Mouse (Mus musculus) neural tube, postnatal 0 days (tissue): Measurements from ENCODE around the gene Pam16. TPM values are rescaled to one million over a fixed set of nuclear protein-coding genes. Genes with fewer than 3 reads are reported as not detected.

Experiments
- polyA plus RNA-seq: library from polyadenylated mRNA; unstranded; fragments of >200 nt; fragmentation: Nextera tagmentation; extraction: Ambion mirVana; gene quantifications from 2 replicates; pipeline ENCODE4 v1.2.1, GENCODE M21; 2015

Pam16 gene
- 164 and 170 TPM in 2 replicates for polyA plus RNA-seq

GRCm38 (mm10) chr16:4624481-4625110 is at the start of gene Pam16:
Pam16 (minus strand) TSS chr16:4624988.

GRCm38 (mm10) chr16:4639831-4640237 is 15.0 kb upstream of the Pam16 start, which contains the start of the genes Vasn and Dnaja3:
Vasn (plus strand) TSS chr16:4639941.
Dnaja3 (plus strand) TSS chr16:4639989.

GRCm38 (mm10) chr16:4593971-4594813 is 30.6 kb downstream of the Pam16 start, which contains the start of gene Glis2:
Glis2 (plus strand) TSS chr16:4594713.

Other genes starting within 250 kb of the Pam16 start
- gene Adcy9, start 204.5 kb downstream of the Pam16 start, polyA plus RNA-seq = 5.4 and 6.2 TPM in 2 replicates
- 10.5 and 10.7 TPM in 2 replicates for gene Srl, start 83.2 kb downstream of the Pam16 start, polyA plus RNA-seq
- 5.7 and 6.2 TPM in 2 replicates for gene Tfap4, start 65.1 kb downstream of the Pam16 start, polyA plus RNA-seq
- gene Glis2, start 30.3 kb downstream of the Pam16 start, polyA plus RNA-seq = 14.4 and 23.1 TPM in 2 replicates
- gene Vasn, start 15.0 kb upstream of the Pam16 start, polyA plus RNA-seq = 6.2 and 6.6 TPM in 2 replicates
- 66.7 and 68.1 TPM in 2 replicates for gene Dnaja3, start 15.0 kb upstream of the Pam16 start, polyA plus RNA-seq
- 26.9 and 29.1 TPM in 2 replicates for gene Coro7, start 54.8 kb upstream of the Pam16 start, polyA plus RNA-seq
- gene Nmral1, start 94.4 kb upstream of the Pam16 start, polyA plus RNA-seq = 31.2 and 33.7 TPM in 2 replicates
- gene Hmox2, start 101.4 kb upstream of the Pam16 start, polyA plus RNA-seq = 111 and 120 TPM in 2 replicates
- gene Cdip1, start 165.3 kb upstream of the Pam16 start, polyA plus RNA-seq = 144 and 152 TPM in 2 replicates
- gene 4930562C15Rik, start 210.4 kb upstream of the Pam16 start, polyA plus RNA-seq = 0.17 and 0.25 TPM in 2 replicates